Mouse (Mus musculus): ENCODE results near the gene Phlda2.

DNA sequence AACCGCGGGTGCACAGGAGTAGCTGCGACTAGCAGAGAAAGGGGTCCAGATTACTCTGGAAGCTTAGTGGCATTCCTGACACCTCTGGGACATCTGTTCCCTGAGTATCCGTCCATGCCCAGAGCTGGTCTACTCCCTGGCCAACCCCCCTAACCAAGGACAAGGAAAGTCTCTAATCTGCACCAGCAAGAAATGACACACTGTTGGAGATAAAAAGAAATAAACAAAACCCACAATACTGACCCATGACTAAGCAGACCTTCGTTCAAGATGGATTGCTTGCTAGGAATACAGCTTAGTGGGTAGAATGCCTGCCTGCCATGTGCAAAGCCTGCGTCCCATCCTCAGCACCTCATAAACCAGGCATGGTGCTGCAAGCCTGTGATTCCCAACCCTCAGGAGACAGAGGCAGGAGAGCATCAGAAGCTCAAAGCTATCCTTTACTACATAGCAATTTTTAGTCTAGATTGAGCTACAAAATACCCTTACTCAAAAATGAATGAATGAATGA is 9.3 kb downstream of the Phlda2 start:
- no peak for TF ChIP-seq CTCF (IDR thresholded peaks at IDR 0.05; ENCODE audit: low read depth)
- no peak for TF ChIP-seq EP300 (IDR thresholded peaks at IDR 0.05; ENCODE audit: low read depth)
